Mouse (Mus musculus): ENCODE results near the gene Haus7.

DNA sequence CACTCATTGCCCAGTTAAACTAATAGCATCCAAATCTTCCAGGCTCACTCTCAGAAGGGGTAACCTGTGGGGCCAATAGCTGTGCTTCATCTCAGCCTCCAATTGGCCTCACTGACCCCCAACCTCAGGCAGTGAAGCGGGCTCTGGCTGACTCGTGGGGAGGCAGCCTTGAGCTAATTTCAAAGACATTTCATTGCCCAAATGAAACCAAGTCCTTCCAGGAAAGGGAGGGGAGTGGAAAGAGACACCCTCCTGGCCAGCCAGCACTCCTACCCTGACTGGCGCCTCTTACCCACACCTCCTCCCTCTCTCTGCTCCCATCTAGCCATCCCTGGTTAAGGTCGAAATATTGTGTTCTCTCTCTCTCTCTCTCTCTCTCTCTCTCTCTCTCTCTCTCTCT is 31.3 kb upstream of the Haus7 start:
- no peak for TF ChIP-seq CTCF (IDR thresholded peaks at IDR 0.05; ENCODE audit: extremely low read depth, insufficient read length, insufficient replicate concordance, low read depth, low read length)
- TF ChIP-seq POLR2A (IDR thresholded peaks at IDR 0.05; ENCODE audit: low read depth, low read length): no peak

Measured in small intestine, adult 2 months (tissue).